Mouse (Mus musculus) liver, adult (tissue): ENCODE results near the gene Aadat.

Source experiments
- GATA4 ChIP-seq: IDR thresholded peaks from 2 replicates; pipeline ENCODE4 v1.6.1; 2014; ENCODE audit warnings: mild to moderate bottlenecking, low read length; ENCODE audit not compliant: insufficient replicate concordance

Aadat gene

GRCm38 (mm10) chr8:60505653-60506521 lies at the start of gene Aadat:
Gene Aadat, plus strand, starts transcription at chr8:60505932.
- peak; percentile 27; the same call in 1 of the 2 replicates for TF ChIP-seq GATA4

GRCm38 (mm10) chr8:60466686-60467335 lies 38.9 kb upstream of the Aadat start:
- no peak for TF ChIP-seq GATA4

GRCm38 (mm10) chr8:60490147-60490546 lies 15.6 kb upstream of the Aadat start:
- TF ChIP-seq GATA4: no peak

- TF ChIP-seq GATA4: no peak
Measured at GRCm38 (mm10) chr8:60491871-60492270, 13.9 kb upstream of the Aadat start.

- no peak for TF ChIP-seq GATA4
Measured at GRCm38 (mm10) chr8:60492471-60492870, 13.3 kb upstream of the Aadat start.

- TF ChIP-seq GATA4: no peak
Measured at GRCm38 (mm10) chr8:60494606-60495005, 11.1 kb upstream of the Aadat start.

- no peak for TF ChIP-seq GATA4
Measured at GRCm38 (mm10) chr8:60503098-60503497, 2.6 kb upstream of the Aadat start, which contains the start of gene Gm10283. Gene Gm10283, minus strand, starts transcription at chr8:60503198.

GRCm38 (mm10) chr8:60518286-60518685 lies 12.6 kb downstream of the Aadat start:
- TF ChIP-seq GATA4: no peak

GRCm38 (mm10) chr8:60534945-60535344 lies 29.2 kb downstream of the Aadat start:
- no peak for TF ChIP-seq GATA4

- peak; percentile 62; the same call in 1 of the 2 replicates for TF ChIP-seq GATA4
Measured at GRCm38 (mm10) chr8:60566783-60567182, 61.1 kb downstream of the Aadat start.

GRCm38 (mm10) chr8:60577231-60577630 lies 71.5 kb downstream of the Aadat start:
- TF ChIP-seq GATA4: no peak

- no peak for TF ChIP-seq GATA4
Measured at GRCm38 (mm10) chr8:60583369-60583768, 77.6 kb downstream of the Aadat start.

GRCm38 (mm10) chr8:60594761-60595160 lies 89.0 kb downstream of the Aadat start:
- TF ChIP-seq GATA4: no peak
